Mouse (Mus musculus) brain, adult 2 months (tissue): Measurements from ENCODE around the gene Traf3ip1.
"Not testable (repeated sequence)": the region's sequence is repeated elsewhere in the genome, so short reads cannot be mapped to it uniquely, and the experiment has no call there.

Source experiments
- DNase-seq: peaks from one replicate; pipeline ENCODE4 v3.0.0; 2011; ENCODE audit warnings: low read depth, low spot score

Gene Traf3ip1

GRCm38 (mm10) chr1:91465244-91465643, 29.2 kb upstream of the Traf3ip1 start:
- no peak for DNase-seq

- DNase-seq: no peak
These were observed 28.3 kb upstream of the Traf3ip1 start for GRCm38 (mm10) chr1:91466186-91466585.

GRCm38 (mm10) chr1:91469888-91470419, 24.5 kb upstream of the Traf3ip1 start:
- no peak for DNase-seq

- not testable (repeated sequence) for DNase-seq
These were observed 16.3 kb upstream of the Traf3ip1 start for GRCm38 (mm10) chr1:91478145-91478544.

- DNase-seq: no peak
These were observed 15.5 kb upstream of the Traf3ip1 start for GRCm38 (mm10) chr1:91478958-91479357.

GRCm38 (mm10) chr1:91482616-91483211, 11.7 kb upstream of the Traf3ip1 start:
- DNase-seq: no peak

GRCm38 (mm10) chr1:91483304-91484010, 11.0 kb upstream of the Traf3ip1 start:
- DNase-seq: peak; percentile 87

- DNase-seq: no peak
These were observed 10.5 kb upstream of the Traf3ip1 start for GRCm38 (mm10) chr1:91484011-91484346.

- DNase-seq: no peak
These were observed 9.0 kb upstream of the Traf3ip1 start for GRCm38 (mm10) chr1:91485422-91485821.

GRCm38 (mm10) chr1:91486165-91486564, 8.3 kb upstream of the Traf3ip1 start:
- no peak for DNase-seq

- no peak for DNase-seq
These were observed 4.1 kb upstream of the Traf3ip1 start for GRCm38 (mm10) chr1:91490322-91490721.

- peak; percentile 14 for DNase-seq
These were observed 1.7 kb upstream of the Traf3ip1 start for GRCm38 (mm10) chr1:91492740-91493139.

GRCm38 (mm10) chr1:91493938-91494337, 509 bp upstream of the Traf3ip1 start:
- DNase-seq: peak; percentile 5

GRCm38 (mm10) chr1:91495321-91495720, 874 bp downstream of the Traf3ip1 start:
- no peak for DNase-seq

GRCm38 (mm10) chr1:91498579-91498978, 4.1 kb downstream of the Traf3ip1 start:
- DNase-seq: no peak

- DNase-seq: no peak
These were observed 10.2 kb downstream of the Traf3ip1 start for GRCm38 (mm10) chr1:91504615-91505014.

- DNase-seq: peak; percentile 22
These were observed 20.5 kb downstream of the Traf3ip1 start for GRCm38 (mm10) chr1:91514916-91515315.

- DNase-seq: no peak
These were observed 21.2 kb downstream of the Traf3ip1 start for GRCm38 (mm10) chr1:91515642-91516041.

GRCm38 (mm10) chr1:91523759-91524158, 29.3 kb downstream of the Traf3ip1 start:
- DNase-seq: peak; percentile 72

GRCm38 (mm10) chr1:91525838-91526237, 31.4 kb downstream of the Traf3ip1 start:
- peak; percentile 13 for DNase-seq

GRCm38 (mm10) chr1:91530166-91530565, 35.7 kb downstream of the Traf3ip1 start:
- DNase-seq: no peak

GRCm38 (mm10) chr1:91532243-91532642, 37.8 kb downstream of the Traf3ip1 start:
- DNase-seq: no peak

- no peak for DNase-seq
These were observed 38.4 kb downstream of the Traf3ip1 start for GRCm38 (mm10) chr1:91532892-91533291.
